Mouse (Mus musculus) liver, adult 2 months (tissue): ENCODE data around the gene Rabl6. TPM values are rescaled to one million over a fixed set of nuclear protein-coding genes. Genes with fewer than 3 reads are reported as not detected.

Experiments
- DNase-seq: peaks from one replicate; pipeline ENCODE4 v3.0.0-alpha.2; 2011; ENCODE audit warnings: low read depth, low spot score; ENCODE audit errors: extremely low read depth
- H3K27ac ChIP-seq: fragments of 200-500 bp; replicated peaks from 2 replicates; pipeline ENCODE4 v1.5.1; 2012; ENCODE audit warnings: low read depth, mild to moderate bottlenecking, control low read depth, inconsistent platforms, low read length; ENCODE audit not compliant: insufficient read depth
- H3K27me3 ChIP-seq: fragments of 200-500 bp; 2 replicates; pipeline ENCODE4 v1.6.1; 2012; ENCODE audit warnings: mild to moderate bottlenecking, moderate library complexity, low read length, inconsistent platforms; ENCODE audit not compliant: control insufficient read depth, insufficient read depth
- H3K36me3 ChIP-seq: fragments of 200-500 bp; 2 replicates; pipeline ENCODE4 v1.6.1; 2012; ENCODE audit warnings: low read length, inconsistent platforms; ENCODE audit not compliant: control insufficient read depth, insufficient read depth
- H3K4me1 ChIP-seq: fragments of 200-500 bp; 2 replicates; pipeline ENCODE4 v1.6.1; 2011; ENCODE audit warnings: low read length; ENCODE audit not compliant: control insufficient read depth, insufficient read depth
- H3K4me3 ChIP-seq: fragments of 200-500 bp; 2 replicates; pipeline ENCODE4 v1.5.1; 2011; ENCODE audit warnings: low read depth, mild to moderate bottlenecking, control low read depth, low read length, moderate library complexity; ENCODE audit not compliant: insufficient read depth
- H3K79me2 ChIP-seq: fragments of 200-500 bp; 2 replicates; pipeline ENCODE4 v1.6.1; 2012; ENCODE audit warnings: inconsistent platforms, mild to moderate bottlenecking, low read length, moderate library complexity; ENCODE audit not compliant: control insufficient read depth, insufficient read depth
- H3K9ac ChIP-seq: fragments of 200-500 bp; 2 replicates; pipeline ENCODE4 v1.6.1; 2012; ENCODE audit warnings: low read depth, mild to moderate bottlenecking, control low read depth, inconsistent platforms, low read length
- CTCF ChIP-seq: fragments of 200-500 bp; IDR thresholded peaks from 2 replicates; pipeline ENCODE4 v1.5.1; 2011; ENCODE audit warnings: low read depth, low read length, control low read depth
- POLR2A ChIP-seq: fragments of 200-500 bp; IDR thresholded peaks from 2 replicates; pipeline ENCODE4 v1.6.1; 2011; ENCODE audit warnings: low read length, control low read depth; ENCODE audit not compliant: insufficient read depth; ENCODE audit errors: extremely low read depth
- WGBS: fragments of 180-500 bp; shearing (Covaris S2); methylation state at CpG from one replicate; pipeline ENCODE4 v1.1.7; 2018; 5-methylcytosine and 5-hydroxymethylcytosine counted together
- polyA plus RNA-seq: library from polyadenylated mRNA; depleted of rRNA; stranded (reverse); fragments of >200 nt; gene quantifications from 2 replicates; pipeline ENCODE4 v1.2.3, GENCODE M21; 2012
- total RNA-seq: library from RNA; depleted of rRNA; stranded (reverse); fragments of >200 nt; gene quantifications from 2 replicates; pipeline ENCODE4 v1.2.3, GENCODE M21; 2014

Gene Rabl6
- total and polyA plus RNA-seq, 2 experiments: 15.4 to 29.6 TPM

DNA sequence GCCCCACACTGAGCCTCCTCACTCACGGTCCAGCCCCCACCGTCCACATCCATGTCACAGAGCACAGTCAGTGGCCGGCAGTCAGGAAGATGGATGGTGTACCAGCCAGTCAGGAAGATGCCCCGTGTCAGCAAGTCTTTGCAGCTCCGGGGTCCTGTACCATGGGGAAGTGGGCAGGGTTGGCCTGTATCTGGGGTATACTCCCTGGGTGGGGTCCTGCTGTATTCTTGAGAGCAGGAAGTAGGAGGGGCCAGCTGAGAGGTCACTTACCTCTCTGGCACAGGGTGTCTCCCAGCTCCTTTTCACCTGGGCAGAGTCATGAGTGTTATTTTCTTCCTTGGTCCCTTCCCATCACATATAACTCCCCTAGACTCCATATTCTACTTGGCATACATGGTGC lies 17.7 kb upstream of the Rabl6 start:
- Histone ChIP-seq H3K36me3 (no peaks in the 10 kb centered on the region), H3K4me3 (peak overlapping the region; percentile 4; the same call in 1 of the 2 replicates), H3K79me2 (no peaks in the 10 kb centered on the region), H3K9ac (no peak overlapping the region), H3K27me3 (no peaks in the 10 kb centered on the region), H3K4me1 (peaks cover 12% of the 10 kb centered on the region), H3K27ac (no peak overlapping the region; the same call in 1 of the 2 replicates)
- 71% methylated on average over 5 of the region's 5 CpGs for WGBS
- TF ChIP-seq CTCF (no peak), POLR2A (no peak)
- no peak for DNase-seq

DNA sequence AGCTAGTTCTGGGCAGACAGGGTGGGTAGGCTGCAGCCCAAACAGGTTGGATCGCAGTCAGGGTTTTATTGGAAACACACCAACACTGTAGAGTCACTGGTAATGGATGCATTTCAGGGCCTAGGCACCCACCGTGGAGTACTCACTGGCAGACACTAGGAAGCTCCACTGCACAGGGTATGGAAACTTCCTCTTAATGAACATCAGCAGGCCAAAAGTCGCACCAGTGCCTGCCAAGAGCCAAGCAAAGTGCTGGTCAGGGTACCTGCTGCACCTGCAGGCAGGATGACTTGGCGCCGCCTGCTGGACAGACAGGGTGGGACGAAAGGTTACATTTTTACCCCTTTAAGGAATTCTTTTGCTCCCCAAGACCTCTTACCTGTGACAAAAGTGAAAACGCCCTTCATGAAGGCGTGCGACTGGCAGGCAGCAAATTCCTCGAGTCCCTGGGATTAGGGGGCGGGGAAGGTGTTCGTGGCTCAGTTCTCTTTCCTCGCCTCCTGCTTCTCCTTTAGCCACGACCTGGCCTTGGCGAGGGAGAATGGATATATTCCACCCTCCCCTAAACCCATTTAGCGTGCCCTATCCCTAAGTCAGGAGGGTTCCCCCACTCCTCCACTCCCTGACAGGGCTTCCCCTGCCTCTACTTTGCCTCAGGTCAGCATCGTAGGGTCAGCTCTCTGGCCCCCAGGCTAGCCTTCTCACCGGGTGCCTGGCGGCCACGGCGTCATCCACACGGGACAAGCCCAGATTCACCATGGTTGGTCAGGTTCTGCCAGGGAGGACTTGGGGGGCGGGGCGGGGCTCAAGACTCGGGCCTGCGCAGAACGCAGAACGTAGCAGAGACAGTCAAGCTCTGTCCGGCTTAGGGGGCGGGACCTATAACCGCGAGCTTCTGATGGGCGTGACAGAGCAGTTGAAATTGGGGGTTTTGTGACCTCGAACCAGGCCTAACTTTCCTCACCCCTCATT lies 13.2 kb upstream of the Rabl6 start, which contains the start of gene Tmem141:
Gene Tmem141, minus strand, starts transcription at position 777 of the 972 bp plus-strand sequence.
- no peaks in the 10 kb centered on the region for H3K4me1 ChIP-seq
- peak within 1 kb of the TSS; percentile 77 for H3K9ac ChIP-seq
- peak; percentile 75 for DNase-seq
- peak within 1 kb of the TSS; percentile 78 for H3K27ac ChIP-seq
- H3K79me2 ChIP-seq: no peaks in the 10 kb centered on the region
- H3K4me3 ChIP-seq: peak within 1 kb of the TSS; percentile 58
- 4% methylated on average over 34 of the region's 34 CpGs for WGBS
- peaks cover 2% of the 10 kb centered on the region; the same call in 1 of the 2 replicates for H3K36me3 ChIP-seq
- TF ChIP-seq CTCF: peak; percentile 89
- peak; percentile 74 for TF ChIP-seq POLR2A
- no peaks in the 10 kb centered on the region for H3K27me3 ChIP-seq

DNA sequence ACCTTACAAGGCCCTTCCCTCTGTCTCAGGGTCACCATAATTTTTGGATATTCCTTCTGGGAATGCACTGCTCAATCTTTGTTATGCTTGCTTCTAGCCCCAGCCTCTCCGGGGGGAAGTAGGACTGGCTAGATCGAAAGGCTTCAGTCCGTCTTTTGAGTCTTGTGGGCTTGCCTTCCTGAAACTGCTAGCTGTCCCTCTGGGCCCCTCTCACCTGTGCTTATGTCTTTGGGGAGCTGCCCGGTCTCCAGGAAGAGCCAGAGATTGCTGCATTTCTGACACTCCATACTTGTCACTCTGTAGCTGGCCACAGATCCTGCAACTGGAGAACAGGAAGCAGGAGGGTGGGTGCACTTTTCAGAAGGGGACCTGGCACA lies 12.5 kb upstream of the Rabl6 start:
- H3K27ac ChIP-seq: no peak overlapping the region

DNA sequence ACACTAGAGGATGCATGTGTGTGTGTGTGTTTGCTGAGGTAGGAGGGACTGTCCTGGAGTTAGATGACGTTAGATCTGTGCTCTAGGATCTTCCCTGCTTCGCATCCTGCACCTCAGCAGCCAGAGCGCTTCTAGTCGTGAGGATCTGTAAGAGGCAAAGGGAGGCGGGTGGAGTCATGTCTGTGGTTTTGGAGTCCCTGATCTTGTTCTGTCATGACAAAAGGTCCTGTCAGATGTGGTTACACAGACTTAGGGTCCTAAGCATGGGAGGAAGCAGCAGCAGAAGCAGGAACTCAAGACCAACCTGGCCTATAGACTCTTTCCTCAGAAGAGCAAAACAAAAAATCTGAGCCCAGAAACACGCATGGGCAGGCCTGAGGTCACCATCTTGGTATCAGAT lies 12.1 kb upstream of the Rabl6 start:
- no peak for DNase-seq
- no peak for TF ChIP-seq CTCF
- TF ChIP-seq POLR2A: no peak
- no peak overlapping the region for H3K4me3 ChIP-seq
- 87% methylated on average over 6 of the region's 6 CpGs for WGBS
- H3K79me2 ChIP-seq: no peaks in the 10 kb centered on the region
- H3K27me3 ChIP-seq: no peaks in the 10 kb centered on the region
- no peak overlapping the region for H3K27ac ChIP-seq
- no peak overlapping the region for H3K9ac ChIP-seq
- no peaks in the 10 kb centered on the region for H3K4me1 ChIP-seq
- H3K36me3 ChIP-seq: peaks cover 2% of the 10 kb centered on the region; the same call in 1 of the 2 replicates

More for the DNA sequence above, 12.5 kb upstream of the Rabl6 start:
- H3K9ac ChIP-seq: 0 out of 2 replicates have a peak overlapping the region, but pooled peaks have one; percentile 10
- 86% methylated on average over 4 of the region's 4 CpGs for WGBS
- H3K79me2 ChIP-seq: no peaks in the 10 kb centered on the region
- no peak overlapping the region for H3K4me3 ChIP-seq
- no peaks in the 10 kb centered on the region for H3K27me3 ChIP-seq
- TF ChIP-seq POLR2A (no peak), CTCF (no peak)
- DNase-seq: no peak
- no peaks in the 10 kb centered on the region for H3K4me1 ChIP-seq
- peaks cover 2% of the 10 kb centered on the region; the same call in 1 of the 2 replicates for H3K36me3 ChIP-seq

DNA sequence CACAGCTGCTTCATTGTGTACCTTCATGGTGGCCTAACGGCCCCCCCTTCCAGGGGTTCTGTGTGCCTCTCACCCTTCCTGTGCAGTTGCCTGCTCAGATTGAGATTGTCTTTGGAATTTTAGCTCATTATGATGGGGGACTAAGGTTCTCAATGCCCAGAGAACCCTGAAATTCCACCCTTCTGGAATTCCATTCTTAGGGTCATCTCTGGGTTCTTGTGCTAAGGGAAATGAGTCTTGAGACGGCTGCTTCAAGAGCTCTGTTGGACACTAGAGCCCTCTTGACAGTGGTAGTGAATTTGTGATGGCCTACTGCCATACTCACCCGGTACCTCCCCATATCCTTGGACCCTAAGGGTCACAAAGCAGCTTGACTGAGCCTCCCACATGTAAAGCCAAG lies 9.3 kb upstream of the Rabl6 start, which contains the start of gene Ccdc183:
Gene Ccdc183, minus strand, starts transcription at position 101 of the 400 bp plus-strand sequence.
- no peaks in the 10 kb centered on the region for H3K4me1 ChIP-seq

More for the DNA sequence above, 9.3 kb upstream of the Rabl6 start, which contains the start of gene Ccdc183:
- TF ChIP-seq POLR2A: no peak
- TF ChIP-seq CTCF: no peak
- Histone ChIP-seq H3K36me3 (peaks cover 2% of the 10 kb centered on the region; the same call in 1 of the 2 replicates), H3K9ac (no peak within 1 kb of the TSS), H3K4me3 (no peak within 1 kb of the TSS), H3K27ac (no peak within 1 kb of the TSS), H3K27me3 (no peaks in the 10 kb centered on the region), H3K79me2 (no peaks in the 10 kb centered on the region)
- DNase-seq: no peak
- 91% methylated on average over 3 of the region's 3 CpGs for WGBS
